In genomic region chr1:25706299-25706698, GRCm38 (mm10) we compare ENCODE assay signal across 29 mouse cellular contexts.
"Had no signal": no experiment of that assay in that cellular context is flagged by ENCODE, and none has a peak within 500 bp of the region (broad histone marks: within the 10 kb centered on the region; RNA-seq: fewer than 3 reads in every experiment).

No protein-coding gene starts in this region.

- DNase-seq: cerebellum, adult 2 months; cerebellum, adult 8-10 months; cerebellum, adult 9-10 months; cerebellum, adult 9-11 months; cerebellum, postnatal 10 days; cerebellum, postnatal 14 days; cerebellum, postnatal 25 days; cerebellum, postnatal 36 days; embryo, embryonic 11 days; forebrain, postnatal 0 days; gastrocnemius, adult 2 months; gastrocnemius, postnatal 10 days; gastrocnemius, postnatal 14 days; gastrocnemius, postnatal 25 days; gastrocnemius, postnatal 36 days; heart, adult 11 months; heart, adult 18-20 months; heart, adult 2 months had no signal

- H3K4me1 ChIP-seq: embryonic facial prominence, embryonic 10.5 days; embryonic facial prominence, embryonic 12.5 days; embryonic facial prominence, embryonic 13.5 days; embryonic facial prominence, embryonic 15.5 days; forebrain, embryonic 10.5 days; forebrain, embryonic 12.5 days; forebrain, embryonic 13.5 days; forebrain, embryonic 15.5 days had no signal

- H3K36me3 ChIP-seq: embryonic facial prominence, embryonic 10.5 days; embryonic facial prominence, embryonic 12.5 days; embryonic facial prominence, embryonic 13.5 days; embryonic facial prominence, embryonic 15.5 days; forebrain, embryonic 10.5 days; forebrain, embryonic 12.5 days; forebrain, embryonic 15.5 days had no signal

- H3K4me2 ChIP-seq: embryonic facial prominence, embryonic 12.5 days; embryonic facial prominence, embryonic 13.5 days; embryonic facial prominence, embryonic 15.5 days; forebrain, embryonic 12.5 days; forebrain, embryonic 13.5 days; forebrain, embryonic 15.5 days had no signal

- H3K27ac ChIP-seq: embryonic facial prominence, embryonic 10.5 days; embryonic facial prominence, embryonic 12.5 days; embryonic facial prominence, embryonic 13.5 days; embryonic facial prominence, embryonic 15.5 days; forebrain, embryonic 10.5 days; forebrain, embryonic 12.5 days; forebrain, embryonic 13.5 days; forebrain, embryonic 15.5 days; gastrocnemius, adult 2 months; heart, adult 2 months had no signal

- H3K9me3 ChIP-seq: embryonic facial prominence, embryonic 10.5 days; embryonic facial prominence, embryonic 12.5 days; embryonic facial prominence, embryonic 13.5 days; embryonic facial prominence, embryonic 15.5 days; forebrain, embryonic 10.5 days; forebrain, embryonic 12.5 days; forebrain, embryonic 13.5 days; forebrain, embryonic 15.5 days had no signal

- H3K4me3 ChIP-seq: embryonic facial prominence, embryonic 10.5 days; embryonic facial prominence, embryonic 12.5 days; embryonic facial prominence, embryonic 13.5 days; embryonic facial prominence, embryonic 15.5 days; erythroblast, embryonic 14.5 days; forebrain, embryonic 10.5 days; forebrain, embryonic 12.5 days; forebrain, embryonic 13.5 days; forebrain, embryonic 15.5 days; gastrocnemius, adult 2 months; heart, adult 2 months had no signal

- H3K27me3 ChIP-seq: embryonic facial prominence, embryonic 12.5 days; embryonic facial prominence, embryonic 13.5 days; embryonic facial prominence, embryonic 15.5 days; forebrain, embryonic 12.5 days; forebrain, embryonic 13.5 days; forebrain, embryonic 15.5 days had no signal

- ATAC-seq: forebrain, embryonic 13.5 days; forebrain, embryonic 14.5 days; forebrain, embryonic 15.5 days; forebrain, embryonic 16.5 days; forebrain, postnatal 0 days had no signal

- H3K9ac ChIP-seq: embryonic facial prominence, embryonic 12.5 days; embryonic facial prominence, embryonic 13.5 days; embryonic facial prominence, embryonic 15.5 days; forebrain, embryonic 12.5 days; forebrain, embryonic 13.5 days; forebrain, embryonic 15.5 days; forebrain, postnatal 0 days had no signal
